Mouse (Mus musculus): ENCODE results near the gene Fam126a.

- TF ChIP-seq POLR2A (IDR thresholded peaks at IDR 0.05; ENCODE audit: low read depth, low read length) (no peak), CTCF (IDR thresholded peaks at IDR 0.05; ENCODE audit: extremely low read depth, insufficient read depth, insufficient read length, insufficient replicate concordance) (no peak)
These were observed 128.3 kb downstream of the Fam126a start for GRCm38 (mm10) chr5:23902221-23902620.

Data from spleen, adult 2 months (tissue).